Mouse (Mus musculus): ENCODE data around the gene Aplnr. TPM values are rescaled to one million over a fixed set of nuclear protein-coding genes. Genes with fewer than 3 reads are reported as not detected.

Gene Aplnr
- total RNA-seq, 2 experiments from 2014 or later, result 5.7 to 11.3 TPM

- DNase-seq, result no peak
Measured at GRCm38 (mm10) chr2:85136831-85137520, 951 bp downstream of the Aplnr start.

- no peak for DNase-seq
Measured at GRCm38 (mm10) chr2:85137601-85138140, 1.6 kb downstream of the Aplnr start.

- DNase-seq, result no peak
Measured at GRCm38 (mm10) chr2:85138143-85138542, 2.1 kb downstream of the Aplnr start.

- DNase-seq, result no peak
Measured at GRCm38 (mm10) chr2:85139393-85139792, 3.4 kb downstream of the Aplnr start.

- DNase-seq, result no peak
Measured at GRCm38 (mm10) chr2:85139846-85140245, 3.8 kb downstream of the Aplnr start.

GRCm38 (mm10) chr2:85140833-85141232, 4.8 kb downstream of the Aplnr start:
- DNase-seq, result no peak

- no peak for DNase-seq
Measured at GRCm38 (mm10) chr2:85144908-85145307, 8.9 kb downstream of the Aplnr start.

- no peak for DNase-seq
Measured at GRCm38 (mm10) chr2:85145346-85145745, 9.3 kb downstream of the Aplnr start.

- DNase-seq, result no peak
Measured at GRCm38 (mm10) chr2:85147481-85147880, 11.5 kb downstream of the Aplnr start.

- no peak for DNase-seq
Measured at GRCm38 (mm10) chr2:85150373-85150772, 14.3 kb downstream of the Aplnr start.

- DNase-seq, result no peak
Measured at GRCm38 (mm10) chr2:85151233-85151632, 15.2 kb downstream of the Aplnr start.

- peak in 1 of 2 experiments; percentile 50 for DNase-seq
Measured at GRCm38 (mm10) chr2:85155334-85155733, 19.3 kb downstream of the Aplnr start.

GRCm38 (mm10) chr2:85156136-85156535, 20.1 kb downstream of the Aplnr start:
- DNase-seq, result no peak

- no peak for DNase-seq
Measured at GRCm38 (mm10) chr2:85157382-85157781, 21.4 kb downstream of the Aplnr start.

- no peak for DNase-seq
Measured at GRCm38 (mm10) chr2:85160901-85161637, 25.0 kb downstream of the Aplnr start.

GRCm38 (mm10) chr2:85161638-85162093, 25.6 kb downstream of the Aplnr start:
- DNase-seq, result no peak

- no peak for DNase-seq
Measured at GRCm38 (mm10) chr2:85163311-85164047, 27.5 kb downstream of the Aplnr start.

- no peak for DNase-seq
Measured at GRCm38 (mm10) chr2:85167624-85168023, 31.6 kb downstream of the Aplnr start.

GRCm38 (mm10) chr2:85168327-85168726, 32.3 kb downstream of the Aplnr start:
- DNase-seq, result no peak

GRCm38 (mm10) chr2:85172071-85172762, 36.2 kb downstream of the Aplnr start:
- peak; percentile 76 to 88 for DNase-seq

GRCm38 (mm10) chr2:85172763-85173103, 36.7 kb downstream of the Aplnr start:
- DNase-seq, result no peak

GRCm38 (mm10) chr2:85173545-85173944, 37.5 kb downstream of the Aplnr start:
- DNase-seq, result no peak
